Mouse (Mus musculus) lung, adult 2 months (tissue): Measurements from ENCODE around the gene Baz1b. TPM values are rescaled to one million over a fixed set of nuclear protein-coding genes. Genes with fewer than 3 reads are reported as not detected.
A peak's percentile ranks its signal among the peaks of the same experiment; 100 is the strongest.

ENCODE experiments used
- DNase-seq: peaks from one replicate; pipeline ENCODE4 v3.0.0; 2022
- H3K4me1 ChIP-seq: fragments of 200-500 bp; 2 replicates; pipeline ENCODE4 v1.6.1; 2011; ENCODE audit warnings: low read length; ENCODE audit not compliant: control insufficient read depth, insufficient read depth
- H3K4me3 ChIP-seq: fragments of 200-500 bp; replicated peaks from 2 replicates; pipeline ENCODE3; 2011; ENCODE audit warnings: low read depth, mild to moderate bottlenecking, control low read depth, low read length; ENCODE audit errors: extremely low read depth
- CTCF ChIP-seq: fragments of 200-500 bp; IDR thresholded peaks from 2 replicates; pipeline ENCODE4 v1.5.1; 2011; ENCODE audit warnings: mild to moderate bottlenecking, low read length, control low read depth; ENCODE audit not compliant: insufficient read depth
- POLR2A ChIP-seq: fragments of 200-500 bp; IDR thresholded peaks from 2 replicates; pipeline ENCODE4 v1.6.1; 2011; ENCODE audit warnings: low read depth, mild to moderate bottlenecking, control low read depth, low read length, borderline replicate concordance; ENCODE audit errors: extremely low read depth
- WGBS: fragments of 180-500 bp; shearing (Covaris S2); methylation state at CpG from one replicate; pipeline ENCODE4 v1.1.7; 2018; 5-methylcytosine and 5-hydroxymethylcytosine counted together
- polyA plus RNA-seq: library from polyadenylated mRNA; depleted of rRNA; stranded (reverse); fragments of >200 nt; gene quantifications from 2 replicates; pipeline ENCODE4 v1.2.3, GENCODE M21; 2012

Baz1b gene
- polyA plus RNA-seq, 1 experiment: 23.4 TPM

DNA sequence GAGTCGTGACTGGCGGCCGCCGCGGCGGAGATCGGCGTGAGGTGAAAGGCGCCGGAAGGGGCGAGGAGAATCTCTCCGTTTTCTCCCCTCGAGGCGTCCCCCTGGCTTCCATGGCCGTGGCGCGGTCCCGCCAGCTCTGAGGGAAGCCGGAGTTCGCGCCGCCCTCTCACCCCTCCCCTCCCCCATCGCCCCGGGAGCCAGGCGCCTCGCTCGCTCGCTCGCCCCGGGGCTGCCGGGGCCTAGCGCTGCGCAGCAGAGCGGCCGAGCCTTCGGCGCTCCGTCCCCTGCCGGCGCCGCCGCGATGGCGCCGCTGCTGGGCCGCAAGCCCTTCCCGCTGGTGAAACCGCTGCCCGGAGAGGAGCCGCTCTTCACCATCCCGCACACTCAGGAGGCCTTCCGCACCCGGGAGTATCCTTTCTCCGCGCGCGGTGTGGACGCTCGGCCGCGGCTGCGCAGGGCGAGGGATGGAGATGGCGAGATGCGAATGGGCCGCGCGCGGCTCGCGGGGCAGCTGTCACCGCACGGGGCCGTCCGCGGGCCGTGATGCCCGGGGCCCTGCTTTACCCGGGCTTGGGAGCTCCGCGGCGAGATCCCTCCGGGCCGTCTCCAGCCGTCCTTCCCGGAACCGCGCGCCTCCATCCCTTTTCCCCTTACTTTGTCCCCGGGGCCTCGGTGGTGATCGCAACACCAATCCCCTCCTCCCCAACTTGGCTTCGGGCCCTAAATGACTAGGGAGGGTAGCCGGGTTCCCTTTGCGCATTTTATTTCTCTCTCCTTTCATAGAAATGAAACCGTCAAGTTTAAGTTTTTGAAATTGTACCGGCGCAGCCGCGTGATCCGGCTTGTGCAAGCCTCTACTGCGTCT, 517 bp downstream of the Baz1b start:
- WGBS: under 1% methylated on average over 97 of the region's 102 CpGs

DNA sequence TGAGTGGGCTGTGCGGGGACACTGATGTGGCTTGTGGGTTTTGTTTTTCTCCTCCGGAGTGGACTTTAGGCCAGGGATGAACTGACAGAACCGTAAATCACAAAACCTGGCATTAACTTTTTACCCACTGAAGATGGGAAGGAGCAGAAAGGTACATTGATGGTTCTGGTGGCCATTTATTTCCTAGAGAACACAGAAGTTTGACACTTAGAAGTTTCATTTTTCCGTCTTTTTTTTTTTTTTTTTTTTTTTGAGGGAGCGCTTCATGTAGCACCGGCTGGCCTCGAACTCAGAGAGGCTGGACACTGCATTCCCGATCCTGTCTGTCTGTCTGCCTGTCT, 1.1 kb downstream of the Baz1b start:
- TF ChIP-seq CTCF: no peak
- TF ChIP-seq POLR2A: no peak
- WGBS: 0% methylated on average over 8 of the region's 8 CpGs
- no peak for DNase-seq
- peaks cover 12% of the 10 kb centered on the region for H3K4me1 ChIP-seq
- H3K4me3 ChIP-seq: peak overlapping the region; percentile 87

More for the DNA sequence above, 517 bp downstream of the Baz1b start:
- 0 out of 2 replicates have a peak, but pooled peaks have one; percentile 39 for TF ChIP-seq POLR2A
- no peak for TF ChIP-seq CTCF
- peaks cover 13% of the 10 kb centered on the region for H3K4me1 ChIP-seq
- no peak for DNase-seq
- peak overlapping the region; percentile 87 for H3K4me3 ChIP-seq

GRCm38 (mm10) chr5:135189281-135190022, 2.4 kb downstream of the Baz1b start:
- H3K4me3 ChIP-seq: no peak overlapping the region
- 20% methylated on average over 2 of the region's 2 CpGs for WGBS
- no peak for DNase-seq
- TF ChIP-seq CTCF: no peak
- no peak for TF ChIP-seq POLR2A
- H3K4me1 ChIP-seq: peaks cover 14% of the 10 kb centered on the region

GRCm38 (mm10) chr5:135191620-135192019, 4.6 kb downstream of the Baz1b start:
- Histone ChIP-seq H3K4me3 (no peak overlapping the region), H3K4me1 (peaks cover 12% of the 10 kb centered on the region)
- TF ChIP-seq POLR2A (no peak), CTCF (peak; percentile 33; the same call in 1 of the 2 replicates)
- peak; percentile 56 for DNase-seq
- 40% methylated on average over 2 of the region's 2 CpGs for WGBS

DNA sequence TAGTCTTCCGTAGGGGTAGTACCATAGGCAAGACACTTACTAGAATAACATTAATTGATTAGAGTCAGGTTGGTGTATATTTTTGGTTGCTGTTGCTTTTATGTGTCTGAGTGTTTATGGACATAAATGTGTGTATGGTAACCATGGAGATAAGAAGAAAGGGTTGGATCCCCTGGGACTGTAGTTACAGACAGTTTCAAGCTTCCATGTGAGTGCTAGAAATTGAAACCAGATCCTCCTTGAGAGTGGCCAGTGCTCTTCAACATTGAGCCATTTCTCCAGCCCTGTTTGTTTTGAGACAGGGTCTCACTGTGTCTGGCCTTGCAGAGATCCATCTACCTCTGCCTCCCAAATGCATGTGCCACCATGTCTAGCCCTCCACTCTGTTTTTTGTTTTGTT, 5.4 kb downstream of the Baz1b start:
- no peak for DNase-seq
- peaks cover 12% of the 10 kb centered on the region for H3K4me1 ChIP-seq
- TF ChIP-seq POLR2A (no peak), CTCF (no peak)
- no peak overlapping the region for H3K4me3 ChIP-seq
- WGBS: 85% methylated on average over 1 of the region's 1 CpGs

DNA sequence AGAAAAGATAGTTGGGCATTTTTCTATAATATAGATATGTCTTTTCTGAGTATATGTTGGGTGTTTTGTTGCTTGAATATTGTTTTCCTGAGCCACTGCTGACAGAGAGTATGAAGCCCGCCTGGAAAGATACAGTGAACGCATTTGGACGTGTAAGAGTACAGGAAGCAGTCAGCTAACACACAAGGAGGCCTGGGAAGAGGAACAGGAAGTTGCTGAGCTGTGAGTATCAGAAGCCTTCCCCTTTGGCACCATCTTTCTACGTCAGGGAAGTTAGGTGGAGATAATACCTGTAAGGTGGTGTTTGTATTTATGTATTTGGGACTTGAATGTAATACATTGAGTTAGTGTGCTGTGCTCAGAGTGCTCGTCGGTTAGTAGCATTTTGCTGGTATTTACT, 9.3 kb downstream of the Baz1b start:
- no peak overlapping the region for H3K4me3 ChIP-seq
- peaks cover 5% of the 10 kb centered on the region; the same call in 1 of the 2 replicates for H3K4me1 ChIP-seq
- 41% methylated on average over 6 of the region's 6 CpGs for WGBS
- TF ChIP-seq POLR2A (no peak), CTCF (no peak)
- no peak for DNase-seq

- Histone ChIP-seq H3K4me3 (no peak overlapping the region), H3K4me1 (no peaks in the 10 kb centered on the region)
- no peak for DNase-seq
- TF ChIP-seq CTCF (no peak), POLR2A (no peak)
- 77% methylated on average over 3 of the region's 3 CpGs for WGBS
Measured at GRCm38 (mm10) chr5:135202763-135203162, 15.7 kb downstream of the Baz1b start.

GRCm38 (mm10) chr5:135208197-135208596, 21.1 kb downstream of the Baz1b start:
- WGBS: 91% methylated on average over 1 of the region's 1 CpGs
- DNase-seq: no peak
- H3K4me3 ChIP-seq: no peak overlapping the region
- no peaks in the 10 kb centered on the region for H3K4me1 ChIP-seq
- no peak for TF ChIP-seq POLR2A
- TF ChIP-seq CTCF: no peak

DNA sequence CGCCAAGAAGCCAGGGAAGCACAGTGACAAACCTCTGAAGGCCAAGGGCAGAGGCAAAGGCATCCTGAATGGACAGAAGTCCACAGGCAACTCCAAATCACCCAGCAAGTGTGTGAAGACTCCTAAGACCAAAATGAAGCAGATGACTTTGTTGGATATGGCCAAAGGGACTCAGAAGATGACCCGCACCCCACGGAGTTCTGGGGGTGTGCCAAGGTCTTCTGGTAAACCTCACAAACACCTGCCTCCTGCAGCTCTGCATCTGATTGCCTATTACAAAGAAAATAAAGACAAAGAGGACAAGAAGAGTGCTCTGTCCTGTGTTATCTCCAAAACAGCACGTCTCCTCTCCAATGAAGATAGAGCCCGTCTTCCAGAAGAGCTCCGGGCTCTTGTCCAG, 29.8 kb downstream of the Baz1b start:
- H3K4me1 ChIP-seq: no peaks in the 10 kb centered on the region
- H3K4me3 ChIP-seq: no peak overlapping the region
- TF ChIP-seq CTCF (no peak), POLR2A (no peak)
- no peak for DNase-seq
- WGBS: 83% methylated on average over 6 of the region's 6 CpGs

GRCm38 (mm10) chr5:135220941-135221340, 33.9 kb downstream of the Baz1b start:
- TF ChIP-seq POLR2A (no peak), CTCF (no peak)
- no peak for DNase-seq
- Histone ChIP-seq H3K4me1 (no peaks in the 10 kb centered on the region), H3K4me3 (no peak overlapping the region)
